Mouse (Mus musculus) heart, postnatal 0 days (tissue): ENCODE measurements at regions not wholly inside any gene's neighbourhood (a gene's known extent, or its start where the extent isn't known, plus 50 kb on each side); places are given as distances from the start of the nearest gene placed in this dataset.

Experiments used
- CTCF ChIP-seq: IDR thresholded peaks from 2 replicates; pipeline ENCODE4 v1.5.1; 2016; ENCODE audit warnings: antibody characterized with exemption, control low read depth, low read depth
- EP300 ChIP-seq: IDR thresholded peaks from 2 replicates; pipeline ENCODE4 v1.6.1; 2016; ENCODE audit warnings: antibody characterized with exemption, low read depth

DNA sequence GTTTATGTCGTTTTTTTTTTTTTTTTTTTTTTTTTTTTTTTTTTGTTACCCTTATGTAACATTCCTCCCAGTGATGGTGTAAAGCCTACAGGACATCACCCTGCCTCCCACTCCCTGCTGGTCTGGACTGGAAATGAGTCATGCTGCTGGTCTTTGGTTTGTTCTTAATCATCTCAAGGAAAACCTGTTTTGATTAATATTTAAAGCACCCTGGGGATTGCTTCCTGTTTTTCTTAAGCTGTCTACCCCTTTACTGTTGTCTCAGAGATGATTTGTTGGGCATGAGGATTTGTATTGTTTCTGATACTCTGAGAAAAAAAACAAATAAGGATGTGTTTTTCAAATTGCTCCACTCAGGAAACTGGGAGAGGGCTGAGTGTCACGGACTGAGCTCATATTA lies 139.4 kb upstream of the Adgrl4 start:
- TF ChIP-seq EP300 = 0 out of 2 replicates have a peak, but pooled peaks have one; percentile 31
- TF ChIP-seq CTCF = no peak
